Mouse (Mus musculus): Measurements from ENCODE around the gene Prelid1.
A peak's percentile ranks its signal among the peaks of the same experiment; 100 is the strongest.

Prelid1 gene

GRCm38 (mm10) chr13:55319931-55320533, at the start of gene Prelid1:
Gene Prelid1 (plus strand): TSS chr13:55320500.
- DNase-seq (ENCODE audit: low spot score), result no peak

GRCm38 (mm10) chr13:55277203-55277602, 43.1 kb upstream of the Prelid1 start:
- DNase-seq (ENCODE audit: low spot score), result no peak

DNA sequence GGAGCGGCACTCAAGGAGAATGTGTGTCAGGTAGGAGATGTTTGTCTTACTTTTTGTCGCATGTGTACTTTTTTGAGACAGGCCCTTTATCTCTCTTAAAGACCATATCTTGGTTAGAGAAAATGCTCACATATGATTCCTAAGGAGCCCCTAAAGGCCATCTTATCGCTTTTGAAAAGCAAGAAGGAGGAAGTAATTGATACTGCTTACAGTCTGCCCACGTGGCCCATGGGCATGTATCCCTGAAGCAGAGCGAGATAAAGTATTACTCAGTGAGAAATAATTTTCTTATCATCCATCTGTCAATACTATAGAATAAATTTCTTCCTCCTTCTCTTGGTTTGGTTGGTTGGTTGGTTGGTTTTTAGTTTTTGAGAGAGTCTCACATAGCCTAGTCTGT, 42.7 kb upstream of the Prelid1 start:
- DNase-seq (ENCODE audit: low spot score), result no peak

- DNase-seq (ENCODE audit: low spot score), result no peak
Measured at GRCm38 (mm10) chr13:55288854-55289253, 31.4 kb upstream of the Prelid1 start.

GRCm38 (mm10) chr13:55296760-55297159, 23.5 kb upstream of the Prelid1 start:
- DNase-seq (ENCODE audit: low spot score), result no peak

DNA sequence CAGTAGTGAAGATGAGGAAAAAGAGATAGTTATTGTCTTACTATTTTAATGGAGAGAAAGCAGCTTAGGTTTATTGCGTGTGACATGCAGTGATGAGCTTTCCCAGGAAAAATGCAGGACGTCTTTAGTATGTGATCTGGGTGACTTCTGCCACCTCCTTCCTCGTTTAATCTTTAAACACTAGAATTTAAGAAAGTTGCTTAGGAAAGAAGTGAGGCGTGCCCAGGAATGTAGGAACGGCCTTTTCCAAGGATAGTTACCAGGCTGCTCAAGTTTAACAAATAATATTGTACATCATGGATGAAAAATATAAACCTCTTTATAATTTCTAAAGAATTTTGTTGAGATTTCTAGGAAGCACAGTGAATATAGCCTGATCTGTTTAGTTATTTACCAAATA, 19.4 kb upstream of the Prelid1 start:
- DNase-seq (ENCODE audit: low spot score), result no peak

DNA sequence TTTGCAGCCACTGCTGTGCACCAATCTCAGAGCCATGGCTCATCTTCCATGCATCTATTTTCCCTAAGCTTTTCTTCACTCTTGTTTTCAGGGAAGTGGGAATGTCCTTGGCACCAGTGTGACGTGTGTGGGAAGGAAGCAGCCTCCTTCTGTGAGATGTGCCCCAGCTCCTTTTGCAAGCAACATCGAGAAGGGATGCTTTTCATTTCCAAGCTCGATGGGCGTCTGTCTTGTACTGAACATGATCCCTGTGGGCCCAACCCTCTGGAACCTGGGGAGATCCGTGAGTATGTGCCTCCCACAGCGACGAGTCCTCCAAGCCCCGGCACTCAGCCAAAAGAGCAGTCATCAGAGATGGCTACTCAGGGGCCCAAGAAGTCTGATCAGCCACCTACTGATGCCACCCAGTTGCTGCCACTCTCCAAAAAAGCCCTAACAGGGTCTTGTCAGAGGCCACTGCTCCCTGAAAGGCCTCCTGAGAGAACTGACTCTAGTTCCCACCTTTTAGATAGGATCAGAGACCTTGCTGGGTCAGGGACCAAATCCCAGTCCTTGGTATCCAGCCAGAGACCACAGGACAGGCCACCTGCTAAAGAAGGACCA, 8.2 kb upstream of the Prelid1 start:
- no peak for DNase-seq (ENCODE audit: low spot score)

GRCm38 (mm10) chr13:55313051-55313450, 7.2 kb upstream of the Prelid1 start:
- DNase-seq (ENCODE audit: low spot score), result no peak

- no peak for DNase-seq (ENCODE audit: low spot score)
Measured at GRCm38 (mm10) chr13:55314891-55315412, 5.3 kb upstream of the Prelid1 start.

DNA sequence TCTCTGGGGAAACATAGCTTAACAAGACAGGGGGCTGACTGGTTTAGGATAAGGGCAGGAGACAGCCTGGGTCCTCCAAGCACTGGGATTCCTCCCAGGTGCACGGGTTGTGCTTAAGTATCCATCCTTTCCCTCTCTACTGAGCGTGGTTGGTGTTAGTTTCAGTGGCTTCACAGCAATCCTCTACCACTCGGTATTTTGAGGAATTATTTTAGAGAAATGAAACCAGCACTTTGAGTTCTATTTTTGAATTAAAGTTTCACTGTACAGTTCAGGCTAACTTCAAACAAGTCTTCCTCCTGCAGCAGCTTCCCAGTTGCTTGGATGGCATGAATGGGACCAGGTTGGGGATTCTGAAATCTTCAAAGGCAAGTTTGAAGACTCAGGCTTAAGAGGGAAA, 1.9 kb upstream of the Prelid1 start:
- DNase-seq (ENCODE audit: low spot score), result no peak

- peak; percentile 88 for DNase-seq (ENCODE audit: low spot score)
Measured at GRCm38 (mm10) chr13:55321434-55322129, 1.3 kb downstream of the Prelid1 start, which contains the start of gene Rab24. Gene Rab24 (minus strand): TSS chr13:55321946.

GRCm38 (mm10) chr13:55322130-55322825, 2.0 kb downstream of the Prelid1 start:
- DNase-seq (ENCODE audit: low spot score), result peak; percentile 49

DNA sequence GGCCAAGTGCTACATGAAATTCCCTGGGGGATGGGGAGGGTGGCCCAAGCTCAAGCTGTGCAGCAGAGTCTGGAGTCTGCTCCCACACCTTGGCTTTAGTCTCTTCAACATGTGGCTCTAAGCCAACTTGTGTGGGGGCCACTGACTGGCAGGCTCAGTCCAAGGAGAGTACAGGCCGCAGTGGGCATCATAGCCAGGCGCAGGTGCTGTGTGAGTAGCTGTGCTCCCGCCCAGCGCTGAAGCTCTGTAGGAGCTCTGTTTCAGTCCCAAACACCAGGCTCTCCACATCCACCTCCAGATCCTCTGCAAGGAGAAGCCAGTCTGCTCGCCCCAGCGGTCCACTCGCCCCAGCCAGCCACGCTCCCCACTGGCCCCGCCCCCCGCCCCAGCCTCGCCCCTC, 5.3 kb downstream of the Prelid1 start:
- no peak for DNase-seq (ENCODE audit: low spot score)

- no peak for DNase-seq (ENCODE audit: low spot score)
Measured at GRCm38 (mm10) chr13:55327169-55327568, 6.9 kb downstream of the Prelid1 start.

DNA sequence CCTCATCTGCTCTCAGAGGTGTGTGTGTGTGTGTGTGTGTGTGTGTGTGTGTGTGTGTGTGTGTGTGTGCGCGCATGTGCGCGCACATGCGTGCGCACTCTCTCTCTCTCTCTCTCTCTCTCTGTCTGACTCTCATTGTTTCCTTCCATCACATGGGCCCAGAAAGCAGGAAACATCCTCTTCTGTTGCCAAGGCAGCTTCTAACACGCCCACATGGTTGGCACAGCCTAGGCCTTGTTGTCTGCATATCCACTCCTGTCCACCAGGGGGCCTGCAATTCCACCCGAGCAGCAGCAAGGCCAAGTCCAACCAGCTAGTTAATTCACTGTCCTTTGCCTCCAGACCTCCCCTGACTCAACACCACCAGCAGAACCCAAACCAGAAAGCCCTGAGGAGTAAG, 7.3 kb downstream of the Prelid1 start:
- DNase-seq (ENCODE audit: low spot score), result peak; percentile 91

GRCm38 (mm10) chr13:55328171-55328570, 7.9 kb downstream of the Prelid1 start:
- DNase-seq (ENCODE audit: low spot score), result no peak

- no peak for DNase-seq (ENCODE audit: low spot score)
Measured at GRCm38 (mm10) chr13:55328641-55329040, 8.3 kb downstream of the Prelid1 start.

GRCm38 (mm10) chr13:55329109-55329682, 8.9 kb downstream of the Prelid1 start:
- peak; percentile 5 for DNase-seq (ENCODE audit: low spot score)

DNA sequence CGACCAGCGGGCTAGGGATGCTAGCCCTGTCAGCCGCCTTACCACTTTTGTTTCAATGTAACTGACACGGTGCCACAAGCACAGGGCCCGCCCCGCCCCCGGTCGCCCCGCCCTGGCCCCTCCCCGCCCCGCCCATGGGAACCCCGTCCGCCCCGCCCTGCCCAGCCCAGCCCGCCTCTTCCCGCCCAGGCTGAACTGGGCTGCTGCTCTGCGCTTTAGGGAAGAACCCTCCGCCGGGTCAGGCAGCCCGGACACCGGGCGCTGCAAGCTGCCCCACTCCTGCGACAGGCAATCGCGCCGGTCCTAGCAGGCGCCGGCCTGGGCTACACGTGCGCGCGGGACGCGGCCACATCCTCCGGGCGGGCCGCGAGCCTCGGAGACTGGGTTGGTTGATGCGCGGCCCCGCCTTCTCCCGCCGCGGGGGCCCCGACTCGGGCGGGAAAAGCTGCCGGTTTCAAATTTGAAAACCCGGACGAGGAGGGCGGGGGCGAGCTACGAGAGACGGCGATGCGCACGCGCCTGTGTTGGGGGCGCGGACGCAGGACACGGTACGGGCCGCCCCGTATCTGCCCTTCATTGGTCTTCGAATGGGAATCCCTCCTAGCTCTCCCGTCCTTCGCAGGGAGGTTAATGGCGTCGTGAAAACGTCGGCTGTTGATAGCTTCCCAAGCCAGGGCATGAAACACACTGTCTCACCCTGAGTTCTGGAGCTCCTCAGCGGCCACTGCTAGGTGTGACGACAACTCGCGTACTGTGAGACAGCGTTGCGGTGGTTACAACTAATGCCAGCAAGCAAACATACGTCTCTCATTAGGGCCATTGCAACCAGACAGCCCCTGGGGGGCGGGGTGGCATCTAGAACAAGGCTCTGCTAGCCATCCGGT, 9.6 kb downstream of the Prelid1 start, which contains the start of gene Mxd3:
TSS of gene Mxd3 (minus strand) at position 141 of the 884 bp plus-strand sequence.
- DNase-seq (ENCODE audit: low spot score), result peak; percentile 73

- no peak for DNase-seq (ENCODE audit: low spot score)
Measured at GRCm38 (mm10) chr13:55330567-55331400, 10.5 kb downstream of the Prelid1 start.
